Mouse (Mus musculus): ENCODE results near the gene Gpc6.
A peak's percentile ranks its signal among the peaks of the same experiment; 100 is the strongest.

Gpc6 gene

DNA sequence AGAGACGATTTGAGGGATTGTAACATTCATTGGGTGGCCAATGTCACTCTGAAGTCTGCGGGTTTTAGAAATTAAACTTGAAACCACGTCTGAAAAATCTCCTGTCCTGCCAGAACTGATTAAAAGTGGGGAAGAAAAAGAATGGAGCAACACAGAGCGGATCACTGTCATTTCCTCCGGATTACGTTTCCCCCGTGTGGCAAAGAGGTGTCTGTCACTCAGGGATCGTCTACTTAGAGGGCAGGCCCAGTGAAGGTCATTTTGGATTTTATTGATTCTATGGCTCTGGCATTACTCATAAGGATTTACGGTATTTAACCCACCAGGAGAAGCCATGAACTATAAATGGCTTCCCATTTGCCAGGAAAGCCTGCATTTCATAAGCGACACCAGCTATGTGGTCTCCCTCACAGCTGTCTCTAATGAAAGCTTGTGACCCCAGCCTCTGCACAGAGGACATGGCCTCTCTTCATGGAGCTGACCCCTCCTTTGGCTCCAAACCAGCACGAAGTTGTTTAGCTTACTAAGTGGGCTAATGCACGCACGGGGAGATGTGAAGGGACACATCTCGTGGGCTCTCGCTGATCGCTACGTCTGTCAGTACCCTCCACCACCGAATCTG, 996.4 kb downstream of the Gpc6 start:
- DNase-seq (ENCODE audit: low spot score in 2 of 2), result no peak

DNA sequence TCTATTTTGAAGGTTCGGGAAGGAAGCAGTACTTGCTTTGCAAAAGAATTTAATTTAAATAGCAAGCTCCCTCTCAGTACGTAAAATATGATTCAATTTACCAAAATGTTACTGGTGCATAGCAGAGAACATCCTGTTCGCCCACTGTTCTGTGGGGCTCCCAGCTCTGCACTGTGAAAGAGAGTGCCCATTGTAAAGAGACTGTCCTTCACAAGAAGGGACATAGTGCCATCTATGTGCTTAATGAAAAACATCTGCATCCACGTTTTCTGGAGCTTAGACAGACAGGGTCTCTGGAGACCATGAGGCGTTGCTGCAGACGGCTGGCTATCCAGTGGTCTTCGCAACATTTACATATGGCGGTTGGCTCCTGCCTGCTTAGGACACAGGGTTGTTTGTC, 998.6 kb downstream of the Gpc6 start:
- no peak for DNase-seq (ENCODE audit: low spot score in 2 of 2)

DNA sequence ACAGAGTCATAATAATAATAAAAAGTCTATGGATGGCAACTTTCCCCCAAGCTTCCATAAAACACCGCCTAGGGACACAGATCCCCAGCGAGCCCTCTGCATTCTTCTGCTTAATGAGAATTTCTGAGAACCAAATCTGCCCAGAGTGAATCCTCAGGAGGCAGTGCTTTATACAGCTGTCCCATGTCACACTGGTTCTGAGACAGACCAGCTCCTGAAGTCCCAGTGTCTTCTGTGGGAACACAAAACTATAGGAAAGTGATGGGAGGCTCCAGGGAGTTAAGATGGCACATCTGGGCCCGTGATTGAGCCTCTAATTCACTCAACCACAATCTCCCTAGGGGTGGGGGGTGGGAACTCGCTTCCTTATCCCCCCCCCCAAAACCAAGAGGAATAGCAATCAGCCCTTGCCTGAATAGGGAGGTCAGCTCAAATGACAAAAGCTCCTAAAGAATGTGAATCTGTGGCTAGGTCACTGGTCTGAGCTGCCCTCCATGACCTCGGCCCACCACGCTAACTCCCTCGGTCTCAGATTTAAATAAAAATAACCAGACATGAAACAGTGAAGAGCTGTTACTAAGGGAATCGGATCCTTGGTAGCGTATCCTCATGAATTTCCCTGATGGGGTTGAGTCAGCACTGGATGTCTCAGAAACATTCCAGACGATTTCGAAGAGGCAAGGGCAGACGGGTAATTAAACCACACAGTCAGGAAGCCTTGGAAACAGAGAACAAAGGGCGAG, 1005.2 kb downstream of the Gpc6 start:
- DNase-seq (ENCODE audit: low spot score in 2 of 2), result no peak

- DNase-seq (ENCODE audit: low spot score in 2 of 2), result no peak
Observed at GRCm38 (mm10) chr14:117930848-117931816, 1006.0 kb downstream of the Gpc6 start.

- no peak for DNase-seq (ENCODE audit: low spot score in 2 of 2)
Observed at GRCm38 (mm10) chr14:117932163-117932851, 1007.2 kb downstream of the Gpc6 start.

DNA sequence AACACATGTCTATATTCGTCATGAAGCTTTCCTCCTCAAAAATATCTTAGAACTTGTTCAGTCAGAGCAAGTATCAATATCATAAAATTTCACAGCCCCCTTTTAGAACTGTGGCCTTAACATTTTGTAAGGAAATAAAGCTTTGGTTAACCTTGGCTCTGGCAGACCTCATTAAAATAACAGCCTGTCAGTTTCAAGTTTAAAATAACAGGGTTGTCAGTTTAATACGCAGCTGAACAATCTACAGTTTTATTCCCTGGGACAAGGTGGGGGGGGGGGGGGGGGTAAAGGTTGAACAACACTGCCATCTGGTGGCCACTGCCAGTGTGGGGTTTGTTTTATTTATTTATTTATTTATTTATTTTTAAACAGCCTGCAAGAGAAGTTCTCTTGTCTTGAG, 1013.4 kb downstream of the Gpc6 start:
- no peak for DNase-seq (ENCODE audit: low spot score in 2 of 2)

DNA sequence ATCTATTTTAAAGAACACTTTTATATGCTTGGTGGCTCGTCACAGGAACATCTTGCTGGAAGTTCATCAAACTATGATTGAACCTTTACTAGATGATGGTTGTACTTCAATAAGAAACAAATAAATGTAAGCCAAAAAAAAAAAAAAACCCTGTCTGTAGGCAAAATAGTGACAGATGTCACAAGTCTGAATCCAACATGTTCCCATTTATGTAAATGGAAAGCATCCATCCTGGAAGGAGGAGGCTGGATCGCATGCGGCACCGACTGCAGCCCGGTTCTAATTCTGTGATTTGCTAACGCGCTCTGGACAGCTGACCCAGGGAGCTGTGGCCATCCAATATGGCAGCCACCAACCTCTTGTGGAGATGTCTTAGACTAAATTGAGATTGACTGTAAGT, 1014.4 kb downstream of the Gpc6 start:
- DNase-seq (ENCODE audit: low spot score in 2 of 2), result no peak

GRCm38 (mm10) chr14:117945920-117946503, 1020.9 kb downstream of the Gpc6 start:
- DNase-seq (ENCODE audit: low spot score in 2 of 2), result no peak

- no peak for DNase-seq (ENCODE audit: low spot score in 2 of 2)
Observed at GRCm38 (mm10) chr14:117951265-117951664, 1026.2 kb downstream of the Gpc6 start.

GRCm38 (mm10) chr14:117951686-117952085, 1026.6 kb downstream of the Gpc6 start:
- DNase-seq (ENCODE audit: low spot score in 2 of 2), result no peak

- DNase-seq (ENCODE audit: low spot score in 2 of 2), result no peak
Observed at GRCm38 (mm10) chr14:117956051-117956450, 1030.9 kb downstream of the Gpc6 start.

- peak; percentile 44 to 65 for DNase-seq (ENCODE audit: low spot score in 2 of 2)
Observed at GRCm38 (mm10) chr14:117958389-117958788, 1033.3 kb downstream of the Gpc6 start.

- no peak for DNase-seq (ENCODE audit: low spot score in 2 of 2)
Observed at GRCm38 (mm10) chr14:117961267-117961666, 1036.2 kb downstream of the Gpc6 start.

DNA sequence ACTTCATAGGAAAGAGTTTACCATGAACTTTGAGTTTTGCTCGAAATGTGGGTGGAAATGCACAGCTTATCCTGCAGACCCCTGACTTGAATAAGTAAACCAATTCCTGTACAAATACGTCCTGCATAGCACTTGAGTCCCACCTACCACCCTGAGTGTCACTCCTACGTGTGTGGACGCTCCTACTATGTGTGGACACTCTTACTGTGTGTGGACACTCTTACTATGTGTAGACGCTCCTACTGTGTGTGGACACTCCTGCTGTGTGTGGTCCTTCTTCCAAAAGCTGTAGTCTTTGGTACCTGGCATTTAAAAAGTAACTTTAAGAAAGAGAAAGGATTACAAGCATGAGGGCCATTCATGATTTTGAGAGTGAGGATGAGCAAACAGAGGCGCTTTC, 1036.7 kb downstream of the Gpc6 start:
- no peak for DNase-seq (ENCODE audit: low spot score in 2 of 2)

DNA sequence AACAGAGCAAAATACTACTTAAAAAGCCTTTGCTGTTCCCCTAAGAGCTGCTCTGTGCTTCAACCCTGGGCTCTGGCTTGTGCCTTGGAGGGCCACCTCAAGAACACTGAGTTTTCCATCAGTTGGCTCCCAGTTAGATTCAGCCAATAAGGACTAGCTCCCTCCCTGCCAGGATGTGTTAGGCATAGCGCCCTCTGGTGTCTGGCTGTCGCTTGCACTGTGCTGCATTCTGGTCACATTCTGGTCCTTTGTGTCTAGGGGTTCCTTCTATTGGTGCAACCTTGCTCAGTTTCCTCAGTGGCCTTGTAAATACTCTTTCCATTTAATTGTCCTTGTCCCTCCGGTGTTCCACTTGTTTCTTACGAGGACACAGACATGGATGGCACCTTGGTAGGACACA, 1037.3 kb downstream of the Gpc6 start:
- DNase-seq (ENCODE audit: low spot score in 2 of 2), result no peak

DNA sequence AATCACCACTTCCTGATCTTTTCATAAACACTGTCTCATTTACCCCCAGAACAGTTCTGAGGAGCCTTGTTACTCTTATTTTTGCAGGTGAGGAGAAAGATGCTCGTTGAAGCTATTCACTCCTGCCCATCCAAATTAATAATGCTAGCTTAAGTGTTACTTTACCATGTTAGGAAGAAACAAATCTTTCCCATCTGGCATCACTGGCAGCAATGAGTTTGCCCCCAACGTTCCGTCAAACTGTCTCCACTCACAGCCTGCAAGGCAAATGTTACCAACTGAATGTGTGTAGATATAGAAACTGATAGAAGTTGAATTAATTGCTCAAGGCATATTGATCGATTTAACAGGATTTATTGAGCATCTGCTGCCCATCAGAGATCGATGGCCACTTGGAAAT, 1047.5 kb downstream of the Gpc6 start:
- no peak for DNase-seq (ENCODE audit: low spot score in 2 of 2)

- DNase-seq (ENCODE audit: low spot score in 2 of 2), result peak in 1 of 2 experiments; percentile 53
Observed at GRCm38 (mm10) chr14:117981532-117981931, 1056.4 kb downstream of the Gpc6 start.

- no peak for DNase-seq (ENCODE audit: low spot score in 2 of 2)
Observed at GRCm38 (mm10) chr14:117988444-117988843, 1063.3 kb downstream of the Gpc6 start.

DNA sequence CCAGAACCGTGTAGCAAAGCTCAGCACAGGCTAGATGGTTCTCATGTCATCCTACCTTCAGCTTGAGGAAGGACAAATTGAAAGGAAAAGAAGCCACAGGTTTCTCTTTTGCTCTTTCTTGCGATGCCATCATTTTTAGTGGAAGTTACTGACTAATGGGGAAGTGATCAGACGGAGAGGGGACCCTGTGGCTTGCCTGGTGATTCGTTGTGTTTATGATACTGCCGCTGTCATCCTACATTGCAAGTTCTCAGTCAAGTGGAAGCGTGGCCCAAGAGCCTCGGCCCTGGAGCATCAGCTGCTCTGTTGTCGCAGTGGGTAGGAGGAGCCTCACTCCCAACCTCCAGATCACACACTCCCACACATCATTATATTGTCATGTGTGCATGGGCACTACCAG, 1065.1 kb downstream of the Gpc6 start:
- DNase-seq (ENCODE audit: low spot score in 2 of 2), result no peak

GRCm38 (mm10) chr14:117992600-117993256, 1067.6 kb downstream of the Gpc6 start:
- no peak for DNase-seq (ENCODE audit: low spot score in 2 of 2)

GRCm38 (mm10) chr14:117993845-117994244, 1068.7 kb downstream of the Gpc6 start:
- DNase-seq (ENCODE audit: low spot score in 2 of 2), result no peak
